Mouse (Mus musculus) heart, embryonic 11.5 days (tissue): Measurements from ENCODE around the gene Rbm19. TPM values are rescaled to one million over a fixed set of nuclear protein-coding genes. Genes with fewer than 3 reads are reported as not detected.
A peak's percentile ranks its signal among the peaks of the same experiment; 100 is the strongest.

Source experiments
- ATAC-seq: fragments of 200-750 bp; cut with Nextera tagmentation; replicated peaks from 2 replicates; pipeline ENCODE4 v1.8.0; 2017; ENCODE audit warnings: moderate library complexity; ENCODE audit not compliant: insufficient number of reproducible peaks, low FRiP score, low TSS enrichment
- H3K27ac ChIP-seq: fragments of 300-500 bp; sonication (generic); 2 replicates; pipeline ENCODE4 v1.5.1; 2014; ENCODE audit warnings: mild to moderate bottlenecking, low read depth, low read length
- H3K27me3 ChIP-seq: fragments of 300-500 bp; sonication (generic); 2 replicates; pipeline ENCODE4 v1.6.1; 2014; ENCODE audit warnings: mild to moderate bottlenecking, low read length, mixed read lengths; ENCODE audit not compliant: control insufficient read depth, insufficient read depth
- H3K36me3 ChIP-seq: fragments of 300-500 bp; sonication (generic); 2 replicates; pipeline ENCODE4 v1.6.1; 2014; ENCODE audit warnings: mild to moderate bottlenecking, low read length, moderate library complexity, mixed read lengths; ENCODE audit not compliant: control insufficient read depth, insufficient read depth
- H3K4me1 ChIP-seq: fragments of 300-500 bp; sonication (generic); 2 replicates; pipeline ENCODE4 v1.6.1; 2014; ENCODE audit warnings: low read length; ENCODE audit not compliant: control insufficient read depth, insufficient read depth
- H3K4me2 ChIP-seq: fragments of 300-500 bp; sonication (generic); 2 replicates; pipeline ENCODE4 v1.6.1; 2014; ENCODE audit warnings: mild to moderate bottlenecking, moderate library complexity
- H3K4me3 ChIP-seq: fragments of 300-500 bp; sonication (generic); 2 replicates; pipeline ENCODE4 v1.5.1; 2014; ENCODE audit warnings: low read depth, low read length
- H3K9ac ChIP-seq: fragments of 300-500 bp; sonication (generic); 2 replicates; pipeline ENCODE4 v1.6.1; 2014; ENCODE audit warnings: mild to moderate bottlenecking, low read depth, low read length, moderate library complexity
- H3K9me3 ChIP-seq: fragments of 300-500 bp; sonication (generic); replicated peaks from 2 replicates; pipeline ENCODE4 v1.6.1; 2016; ENCODE audit warnings: low read length; ENCODE audit not compliant: control insufficient read depth
- WGBS: fragments of 180-500 bp; shearing (Covaris S2); extraction: QIAGEN DNeasy Blood & Tissue Kit; methylation state at CpG from one replicate; pipeline ENCODE4 v1.1.7; 2014; ENCODE audit not compliant: insufficient replicate concordance; 5-methylcytosine and 5-hydroxymethylcytosine counted together
- polyA plus RNA-seq: library from polyadenylated mRNA; unstranded; fragments of >200 nt; fragmentation: Nextera tagmentation; extraction: Ambion mirVana; gene quantifications from 2 replicates; pipeline ENCODE4 v1.2.1, GENCODE M21; 2014

The Rbm19 gene
- polyA plus RNA-seq, 1 experiment from 2014 or later: 13.5 TPM

DNA sequence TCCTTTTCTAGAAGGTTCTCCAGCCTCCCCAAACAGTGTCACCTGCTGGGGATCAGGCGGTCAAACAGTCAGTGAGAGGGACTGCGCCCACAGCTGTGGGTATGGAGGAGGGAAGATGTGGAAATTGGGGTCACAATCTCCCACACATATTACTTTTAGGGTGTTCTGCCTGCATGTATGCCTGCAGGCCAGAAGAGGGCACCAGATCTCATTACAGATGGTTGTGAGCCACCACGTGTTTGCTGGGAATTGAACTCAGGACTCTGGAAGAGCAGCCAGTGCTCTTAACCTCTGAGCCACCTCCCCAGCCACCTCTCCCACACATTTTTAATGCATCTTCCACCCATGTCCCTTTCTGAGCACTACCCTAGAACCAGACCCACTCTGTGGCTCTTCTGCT lies 88.1 kb downstream of the Rbm19 start:
- H3K9me3 ChIP-seq: no peaks in the 10 kb centered on the region
- H3K27me3 ChIP-seq: peaks cover 17% of the 10 kb centered on the region; the same call in 1 of the 2 replicates
- ATAC-seq: no peak
- peaks cover 5% of the 10 kb centered on the region for H3K36me3 ChIP-seq
- H3K27ac ChIP-seq: no peak overlapping the region
- 58% methylated on average over 3 of the region's 3 CpGs for WGBS
- H3K9ac ChIP-seq: no peak overlapping the region
- no peak overlapping the region for H3K4me2 ChIP-seq
- H3K4me1 ChIP-seq: 0 out of 2 replicates have a peak, but pooled peaks cover 2% of the 10 kb centered on the region
- H3K4me3 ChIP-seq: no peak overlapping the region

DNA sequence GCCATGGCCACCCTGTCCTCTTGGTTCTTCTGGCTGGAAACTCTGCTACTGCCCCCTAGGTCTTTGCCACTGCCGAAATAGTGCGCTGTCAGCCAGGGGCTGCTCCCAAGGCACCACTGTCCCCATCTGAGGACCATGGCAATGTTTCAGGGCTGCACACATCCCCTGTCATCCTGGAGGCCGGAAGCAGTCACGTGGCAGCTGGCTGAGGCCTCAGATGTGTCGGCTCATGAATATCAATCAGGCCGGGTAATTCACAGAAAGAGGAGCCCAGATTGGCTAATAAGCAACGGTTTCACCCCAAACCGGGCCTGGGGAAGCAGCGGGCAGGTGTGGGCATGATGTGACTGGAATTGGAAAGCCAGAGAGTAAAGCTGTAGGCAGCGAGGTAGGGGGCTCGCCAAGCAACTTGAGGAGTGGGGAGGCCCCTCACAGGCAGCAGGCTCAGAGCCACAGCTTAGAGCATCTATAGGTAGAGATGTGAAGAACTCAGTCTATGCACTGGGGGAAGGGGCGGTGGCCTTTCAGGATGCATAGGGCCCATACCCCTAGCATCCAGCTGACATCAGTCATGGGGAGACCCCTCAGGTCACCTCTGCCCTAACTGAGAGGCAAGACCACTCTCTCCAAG lies 90.2 kb downstream of the Rbm19 start:
- no peak overlapping the region for H3K4me3 ChIP-seq
- no peak overlapping the region for H3K4me2 ChIP-seq
- ATAC-seq: no peak
- 0 out of 2 replicates have a peak, but pooled peaks cover 2% of the 10 kb centered on the region for H3K4me1 ChIP-seq
- H3K9me3 ChIP-seq: no peaks in the 10 kb centered on the region
- H3K9ac ChIP-seq: no peak overlapping the region
- H3K27ac ChIP-seq: no peak overlapping the region
- WGBS: 66% methylated on average over 12 of the region's 12 CpGs
- no peaks in the 10 kb centered on the region for H3K36me3 ChIP-seq
- peaks cover 22% of the 10 kb centered on the region for H3K27me3 ChIP-seq

DNA sequence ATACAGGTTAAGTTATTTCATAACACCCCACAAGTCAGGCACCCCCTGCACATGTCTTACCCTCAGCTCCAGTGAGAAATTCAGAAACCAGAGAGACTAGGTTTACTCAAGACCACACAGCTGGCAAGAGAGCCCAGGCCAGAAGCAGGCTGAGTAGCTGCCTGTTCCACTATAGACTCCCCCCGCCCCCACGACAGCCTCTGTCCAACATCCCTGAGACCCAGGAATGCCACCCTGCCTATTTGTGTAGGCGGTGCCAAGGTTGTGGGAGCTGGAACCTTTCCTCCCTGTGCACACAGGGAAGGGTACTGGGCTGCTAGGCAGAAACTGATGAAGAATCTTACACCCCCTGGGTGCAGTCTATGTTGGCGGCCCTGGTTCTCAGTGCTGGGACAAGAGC lies 91.2 kb downstream of the Rbm19 start:
- ATAC-seq: no peak
- Histone ChIP-seq H3K4me2 (no peak overlapping the region), H3K4me3 (no peak overlapping the region), H3K36me3 (no peaks in the 10 kb centered on the region), H3K9me3 (no peaks in the 10 kb centered on the region), H3K4me1 (0 out of 2 replicates have a peak, but pooled peaks cover 2% of the 10 kb centered on the region), H3K27me3 (peaks cover 22% of the 10 kb centered on the region), H3K27ac (no peak overlapping the region), H3K9ac (no peak overlapping the region)
- WGBS: 62% methylated on average over 4 of the region's 4 CpGs

DNA sequence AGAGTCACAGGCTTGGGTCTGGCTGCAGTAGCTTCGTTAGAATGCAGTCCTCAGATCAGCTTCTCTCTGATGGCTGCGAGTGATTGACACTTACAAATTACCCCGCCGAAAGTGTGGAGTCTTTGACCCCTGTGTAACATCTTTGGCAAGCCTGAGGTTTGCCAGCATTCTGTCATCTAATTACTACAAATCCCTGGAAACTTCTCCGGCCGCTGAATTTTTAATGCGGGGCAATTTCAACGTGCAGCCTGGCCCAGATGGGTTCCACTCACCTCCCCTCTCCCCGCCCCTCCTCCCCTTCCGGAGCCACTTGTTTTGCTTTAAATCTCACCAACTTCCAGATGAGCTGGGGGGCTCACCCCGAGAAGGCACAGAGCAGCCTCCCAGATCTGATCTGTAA lies 94.4 kb downstream of the Rbm19 start:
- no peaks in the 10 kb centered on the region for H3K36me3 ChIP-seq
- H3K27ac ChIP-seq: no peak overlapping the region
- H3K9ac ChIP-seq: 0 out of 2 replicates have a peak overlapping the region, but pooled peaks have one; percentile 22
- 0 out of 2 replicates have a peak, but pooled peaks cover 2% of the 10 kb centered on the region for H3K4me1 ChIP-seq
- WGBS: 8% methylated on average over 11 of the region's 11 CpGs
- H3K9me3 ChIP-seq: no peaks in the 10 kb centered on the region
- H3K4me2 ChIP-seq: peak overlapping the region; percentile 66
- H3K4me3 ChIP-seq: peak overlapping the region; percentile 34
- peaks cover 19% of the 10 kb centered on the region for H3K27me3 ChIP-seq
- ATAC-seq: no peak

DNA sequence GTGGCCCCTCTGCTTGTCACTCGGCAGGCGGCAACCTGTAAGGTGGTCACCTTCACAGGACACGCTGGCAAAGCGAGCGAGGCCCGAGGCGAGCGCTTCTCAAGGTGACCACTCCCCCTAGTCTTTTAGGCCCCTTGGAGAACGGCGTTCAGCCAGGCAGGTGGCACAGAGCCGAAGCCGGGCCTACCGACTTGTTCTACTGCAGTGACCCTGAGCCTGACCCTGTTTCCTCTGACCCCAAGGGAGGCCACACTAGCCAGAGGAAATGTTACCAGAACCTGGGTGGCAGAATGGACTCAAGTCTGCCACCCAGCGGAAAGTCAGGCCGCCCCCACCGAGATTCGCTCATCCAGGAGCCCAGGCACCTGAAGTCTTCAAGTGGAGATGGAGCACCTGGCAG lies 94.9 kb downstream of the Rbm19 start:
- Histone ChIP-seq H3K4me1 (0 out of 2 replicates have a peak, but pooled peaks cover 2% of the 10 kb centered on the region), H3K4me3 (peak overlapping the region; percentile 34), H3K27ac (no peak overlapping the region), H3K27me3 (peaks cover 17% of the 10 kb centered on the region), H3K9ac (peak overlapping the region; percentile 22; the same call in 1 of the 2 replicates), H3K9me3 (no peaks in the 10 kb centered on the region), H3K4me2 (peak overlapping the region; percentile 66), H3K36me3 (no peaks in the 10 kb centered on the region)
- no peak for ATAC-seq
- 3% methylated on average over 17 of the region's 17 CpGs for WGBS

DNA sequence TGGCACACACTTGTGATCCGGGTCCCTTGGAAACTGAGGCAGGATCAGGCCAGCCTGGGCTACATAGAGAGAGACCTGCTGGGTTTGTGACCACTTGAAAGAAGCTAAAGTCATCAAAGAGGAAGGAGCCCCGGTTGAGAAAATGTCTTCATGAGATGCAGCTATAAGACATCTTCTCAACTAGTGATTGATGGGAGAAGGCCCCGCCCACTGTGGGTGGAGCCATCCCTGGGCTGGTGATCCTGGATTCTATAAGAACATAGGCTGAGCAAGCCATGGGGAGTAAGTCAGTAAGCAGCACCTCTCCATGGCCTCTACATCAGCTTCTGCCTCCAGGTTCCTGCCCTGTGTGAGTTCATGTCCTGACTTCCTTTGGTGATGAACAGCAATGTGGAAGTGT lies 98.2 kb downstream of the Rbm19 start:
- H3K4me2 ChIP-seq: no peak overlapping the region
- no peak for ATAC-seq
- no peak overlapping the region for H3K4me3 ChIP-seq
- no peak overlapping the region for H3K9ac ChIP-seq
- H3K36me3 ChIP-seq: no peaks in the 10 kb centered on the region
- 59% methylated on average over 3 of the region's 3 CpGs for WGBS
- no peaks in the 10 kb centered on the region for H3K9me3 ChIP-seq
- H3K27me3 ChIP-seq: peaks cover 7% of the 10 kb centered on the region
- no peak overlapping the region for H3K27ac ChIP-seq
- no peaks in the 10 kb centered on the region for H3K4me1 ChIP-seq

DNA sequence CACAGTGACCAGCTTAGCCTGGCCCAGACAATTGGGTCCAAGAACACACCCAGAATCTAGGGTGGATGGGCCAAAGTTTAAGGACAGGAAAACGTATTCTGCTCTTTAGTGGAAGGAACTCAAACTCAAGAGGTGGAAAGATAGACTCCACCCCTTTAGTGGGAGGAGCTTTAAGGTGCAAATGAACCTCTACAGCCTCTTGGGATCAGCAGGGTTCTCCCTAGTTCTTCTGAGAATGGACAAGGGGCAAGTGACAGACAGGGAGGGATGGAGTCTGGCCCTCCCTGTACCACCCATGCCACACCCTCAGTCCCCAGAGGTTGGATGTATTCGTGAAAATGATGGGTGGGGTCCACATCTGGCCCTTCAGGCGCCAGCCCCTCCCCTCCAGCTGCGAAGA lies 105.0 kb downstream of the Rbm19 start:
- no peaks in the 10 kb centered on the region for H3K4me1 ChIP-seq
- H3K9ac ChIP-seq: no peak overlapping the region
- H3K27me3 ChIP-seq: peaks cover 19% of the 10 kb centered on the region
- H3K36me3 ChIP-seq: no peaks in the 10 kb centered on the region
- H3K27ac ChIP-seq: no peak overlapping the region
- no peak overlapping the region for H3K4me2 ChIP-seq
- no peaks in the 10 kb centered on the region for H3K9me3 ChIP-seq
- WGBS: 2% methylated on average over 4 of the region's 4 CpGs
- H3K4me3 ChIP-seq: no peak overlapping the region
- ATAC-seq: no peak

DNA sequence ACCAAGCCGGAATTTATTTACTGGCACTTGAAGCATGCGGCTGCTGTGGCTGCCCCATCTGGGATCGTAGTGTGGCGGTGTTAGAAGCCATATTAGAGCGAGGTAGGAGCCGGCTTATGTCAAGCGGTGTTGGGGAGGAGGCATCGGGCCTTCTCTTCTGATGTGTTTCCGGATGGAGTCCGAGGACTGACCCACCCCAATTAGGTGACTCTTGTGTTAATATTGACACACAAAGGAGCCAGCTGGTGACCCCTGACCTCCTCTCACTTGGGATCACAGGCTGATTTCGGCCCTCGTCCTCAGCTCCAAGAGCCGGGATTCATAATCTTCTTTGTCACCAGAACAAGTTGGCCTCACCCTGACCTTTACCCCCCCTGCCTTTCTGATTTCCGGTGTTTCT lies 109.1 kb downstream of the Rbm19 start:
- Histone ChIP-seq H3K27ac (no peak overlapping the region), H3K36me3 (no peaks in the 10 kb centered on the region), H3K4me2 (no peak overlapping the region), H3K4me1 (no peaks in the 10 kb centered on the region), H3K27me3 (peaks cover 27% of the 10 kb centered on the region), H3K9ac (no peak overlapping the region), H3K4me3 (no peak overlapping the region), H3K9me3 (no peaks in the 10 kb centered on the region)
- no peak for ATAC-seq
- WGBS: 63% methylated on average over 14 of the region's 14 CpGs
